Mouse (Mus musculus) cerebellum, adult 9-10 months (tissue): ENCODE measurements at regions not wholly inside any gene's neighbourhood (a gene's known extent, or its start where the extent isn't known, plus 50 kb on each side); places are given as distances from the start of the nearest gene placed in this dataset.
A peak's percentile ranks its signal among the peaks of the same experiment; 100 is the strongest.

Experiments
- DNase-seq: peaks from one replicate; pipeline ENCODE4 v3.0.0; 2022

DNA sequence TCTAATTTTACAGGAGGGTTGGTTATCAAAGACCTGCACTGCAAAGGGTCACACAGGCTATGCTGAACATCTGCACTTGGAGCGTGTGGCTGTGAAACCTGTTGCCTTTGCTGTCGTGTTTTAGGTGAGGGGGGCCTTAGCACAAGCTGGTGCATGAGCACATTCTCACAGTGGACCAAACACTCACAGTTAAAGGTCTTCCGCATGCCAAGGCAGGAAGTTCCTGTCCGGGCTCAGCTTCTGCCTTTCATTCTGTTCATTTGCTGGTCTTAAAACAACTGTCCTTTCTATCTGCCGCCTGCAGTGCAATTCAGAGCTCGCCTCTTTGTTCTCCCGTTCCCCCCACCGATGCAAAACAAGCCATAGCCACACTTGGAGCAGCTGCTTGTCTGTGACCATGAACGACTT, 402.8 kb downstream of the Efnb2 start:
- no peak for DNase-seq

- DNase-seq, result no peak
Measured at GRCm38 (mm10) chr8:8256327-8256726, 404.7 kb downstream of the Efnb2 start.

DNA sequence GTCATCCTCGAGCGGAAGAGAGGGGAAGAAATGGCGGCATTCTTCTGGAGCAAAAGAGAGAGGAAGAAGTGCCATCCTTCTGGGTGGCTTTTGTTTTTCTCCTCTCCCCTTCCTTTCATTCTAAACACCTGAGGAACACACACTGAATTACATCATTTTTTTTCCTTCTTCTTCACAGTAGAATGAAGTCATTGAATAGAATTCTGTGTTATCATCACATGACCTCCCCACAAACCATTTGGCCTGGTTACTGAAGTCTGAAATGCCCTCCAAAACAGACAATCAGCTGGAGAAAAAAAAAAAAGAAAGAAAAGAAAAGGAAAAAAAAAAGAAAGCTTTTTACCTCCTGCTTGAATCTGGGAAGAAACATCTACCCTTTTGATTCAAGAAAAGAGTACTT, 406.6 kb downstream of the Efnb2 start:
- DNase-seq, result no peak

DNA sequence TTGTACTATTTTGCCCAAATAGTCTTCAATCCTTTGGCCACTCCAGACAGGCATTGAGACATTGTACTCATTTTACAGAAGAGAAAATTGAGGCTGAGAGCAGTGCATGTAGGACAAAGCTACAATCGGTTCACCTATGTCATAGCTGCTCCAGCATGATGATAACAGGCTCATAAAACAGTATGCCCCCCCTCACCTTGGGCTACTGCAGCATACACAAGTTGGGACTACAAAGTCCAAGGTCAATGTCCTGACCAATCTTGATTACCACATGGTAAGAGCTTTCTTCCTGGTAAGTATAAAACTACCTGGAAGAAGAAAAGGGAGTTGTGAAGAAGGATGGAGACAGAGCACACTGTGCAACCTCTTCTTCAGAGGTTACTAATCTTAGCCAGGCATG, 416.4 kb downstream of the Efnb2 start:
- no peak for DNase-seq

- no peak for DNase-seq
Measured at GRCm38 (mm10) chr8:8241755-8242501, 419.1 kb downstream of the Efnb2 start.

- no peak for DNase-seq
Measured at GRCm38 (mm10) chr8:8241051-8241688, 419.9 kb downstream of the Efnb2 start.

DNA sequence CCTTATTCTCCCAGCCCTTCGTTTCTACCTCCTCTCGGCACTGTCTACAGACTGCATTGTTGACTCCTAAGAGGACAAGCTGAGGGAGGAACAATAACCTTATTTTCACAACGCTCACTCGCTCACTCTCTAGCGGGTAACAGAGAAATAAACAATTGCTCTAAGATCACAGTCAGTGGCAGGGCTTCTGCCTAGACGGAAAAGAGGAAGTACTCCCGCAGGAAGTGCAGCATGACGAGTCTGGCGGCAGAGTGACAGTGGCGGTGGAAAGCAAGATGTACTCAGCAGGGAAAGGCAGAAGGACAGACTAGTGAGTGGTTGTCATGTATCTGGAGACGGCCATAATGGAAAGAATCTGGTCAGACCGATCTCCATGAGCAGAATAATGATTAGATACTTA, 421.6 kb downstream of the Efnb2 start:
- DNase-seq, result no peak

- DNase-seq, result no peak
Measured at GRCm38 (mm10) chr8:8238051-8238450, 423.0 kb downstream of the Efnb2 start.

DNA sequence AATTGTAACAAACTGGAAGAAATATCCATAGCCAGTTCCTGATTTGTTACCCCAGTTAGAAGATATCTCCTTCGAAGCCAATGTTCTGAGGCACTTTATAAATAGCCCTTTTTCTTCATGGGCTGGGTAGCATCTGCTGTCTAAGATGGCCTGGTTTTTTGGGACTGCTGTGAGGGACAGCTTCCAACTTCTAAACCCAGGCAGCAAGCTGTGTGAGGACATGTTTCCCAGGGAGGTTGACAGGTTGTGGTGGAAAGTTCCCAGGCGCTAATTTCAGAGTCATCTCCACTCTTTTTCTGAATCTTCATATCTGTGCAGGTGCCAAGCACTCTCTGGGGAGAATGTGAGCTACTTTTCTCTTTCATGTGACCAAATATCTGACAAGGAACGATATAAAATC, 427.4 kb downstream of the Efnb2 start:
- DNase-seq, result peak; percentile 27

DNA sequence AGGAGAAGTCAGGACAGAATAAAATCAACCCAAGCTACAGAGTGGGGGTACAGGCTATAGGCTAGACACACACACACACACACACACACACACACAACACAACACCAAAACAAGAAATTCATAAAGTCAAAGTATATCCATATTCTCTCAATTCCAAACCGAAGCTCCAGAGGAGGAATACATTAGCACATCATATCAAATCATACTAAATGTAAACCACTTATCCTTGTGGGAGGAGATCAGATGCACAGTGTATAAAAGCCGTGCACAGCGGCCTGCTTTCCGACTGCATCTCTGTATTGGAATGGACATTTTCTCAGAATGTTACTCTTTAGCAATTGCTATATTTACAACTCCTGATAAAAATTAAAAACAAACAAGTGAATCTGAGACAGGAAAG, 427.9 kb downstream of the Efnb2 start:
- DNase-seq, result no peak

DNA sequence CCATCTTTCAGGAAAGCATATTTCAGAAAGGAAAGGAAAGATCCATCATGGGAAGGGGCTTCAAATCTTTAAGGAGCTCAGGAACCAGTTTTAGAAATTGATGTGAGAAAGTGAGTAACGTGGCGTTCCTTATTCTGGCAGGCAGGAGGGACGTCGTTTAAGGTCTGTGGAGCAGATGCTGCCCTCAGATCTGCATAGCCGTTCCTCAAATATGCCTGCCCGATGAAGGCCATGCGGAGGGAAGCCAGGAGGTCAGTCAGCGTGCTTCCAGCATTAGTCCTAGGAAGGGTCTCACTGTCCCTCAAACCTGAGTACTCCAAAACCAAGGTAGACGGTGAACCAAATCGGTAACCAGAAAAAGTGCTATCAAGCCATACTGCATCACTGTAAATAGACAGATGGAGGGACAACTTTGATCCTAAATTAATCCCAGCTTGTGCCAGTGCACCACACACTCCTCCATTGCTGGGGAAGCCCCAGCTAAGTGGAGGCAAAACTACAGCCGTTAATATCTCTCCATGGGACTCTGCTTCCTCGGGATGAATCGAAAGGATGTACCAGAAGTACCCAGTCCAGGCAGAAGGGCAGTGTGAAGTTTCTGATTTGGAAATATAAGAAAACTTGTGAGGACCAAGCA, 428.9 kb downstream of the Efnb2 start:
- no peak for DNase-seq

- peak; percentile 32 for DNase-seq
Measured at GRCm38 (mm10) chr8:8231308-8231985, 429.6 kb downstream of the Efnb2 start.

GRCm38 (mm10) chr8:8225994-8226393, 435.0 kb downstream of the Efnb2 start:
- DNase-seq, result no peak

GRCm38 (mm10) chr8:8225175-8225830, 435.7 kb downstream of the Efnb2 start:
- DNase-seq, result peak; percentile 12

- DNase-seq, result no peak
Measured at GRCm38 (mm10) chr8:8220395-8221031, 440.5 kb downstream of the Efnb2 start.

GRCm38 (mm10) chr8:8219701-8220394, 441.2 kb downstream of the Efnb2 start:
- DNase-seq, result no peak

DNA sequence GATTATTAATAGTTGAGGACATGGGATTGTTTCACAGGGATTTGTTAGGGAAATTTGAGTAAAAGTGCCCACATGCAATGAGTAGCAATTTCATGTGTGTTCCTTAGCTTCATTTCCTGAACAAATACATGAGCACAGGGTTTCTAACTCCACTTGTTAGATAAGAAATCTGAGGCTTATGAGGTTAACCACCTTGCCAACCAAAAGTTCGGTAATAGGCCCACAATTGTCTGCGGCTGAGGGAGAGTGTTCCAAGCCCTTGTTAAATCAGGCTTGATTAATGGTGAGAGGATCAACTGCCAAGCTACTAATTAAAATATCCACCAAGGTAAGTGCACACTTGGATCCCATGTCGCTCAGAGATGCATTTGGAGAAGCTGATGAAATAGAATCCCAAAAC, 468.0 kb downstream of the Efnb2 start:
- DNase-seq, result no peak

DNA sequence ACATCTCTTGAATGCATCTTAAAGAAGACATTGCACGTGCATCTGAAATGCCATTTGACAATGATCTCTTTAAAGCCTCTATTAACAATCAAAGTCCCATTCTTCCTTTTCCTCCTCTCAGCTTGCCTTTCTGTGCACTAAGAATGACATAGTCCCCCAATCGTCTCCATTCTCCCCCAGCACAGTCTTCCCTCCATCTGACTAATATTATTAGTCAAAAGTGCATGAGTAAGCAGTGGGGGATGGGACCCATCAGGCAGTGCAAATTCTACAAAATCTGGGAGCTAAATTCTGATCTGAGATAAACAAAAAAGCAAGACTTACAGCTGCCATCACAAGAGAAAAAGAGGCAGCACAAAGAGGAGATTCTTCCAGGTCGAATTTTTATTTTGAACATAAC, 475.0 kb downstream of the Efnb2 start:
- DNase-seq, result no peak

DNA sequence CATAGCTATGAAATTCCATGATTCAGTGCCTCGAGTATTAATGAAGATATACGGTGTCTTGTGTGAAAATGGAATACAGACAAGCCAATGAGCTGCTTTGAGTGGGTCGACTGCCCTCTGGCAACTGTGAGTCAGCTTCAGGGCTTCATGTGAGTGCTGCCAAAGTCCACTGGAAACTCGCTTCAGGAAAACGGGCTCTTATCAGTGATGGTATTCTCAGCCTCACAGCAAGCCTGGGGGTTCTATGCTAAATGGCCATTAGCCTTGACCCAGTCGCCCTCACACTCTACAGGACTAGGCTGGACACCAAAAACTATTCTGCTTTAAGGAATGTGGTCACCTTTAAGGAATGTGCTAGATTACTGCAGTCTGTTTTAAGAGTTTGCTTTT, 477.8 kb downstream of the Efnb2 start:
- DNase-seq, result no peak

DNA sequence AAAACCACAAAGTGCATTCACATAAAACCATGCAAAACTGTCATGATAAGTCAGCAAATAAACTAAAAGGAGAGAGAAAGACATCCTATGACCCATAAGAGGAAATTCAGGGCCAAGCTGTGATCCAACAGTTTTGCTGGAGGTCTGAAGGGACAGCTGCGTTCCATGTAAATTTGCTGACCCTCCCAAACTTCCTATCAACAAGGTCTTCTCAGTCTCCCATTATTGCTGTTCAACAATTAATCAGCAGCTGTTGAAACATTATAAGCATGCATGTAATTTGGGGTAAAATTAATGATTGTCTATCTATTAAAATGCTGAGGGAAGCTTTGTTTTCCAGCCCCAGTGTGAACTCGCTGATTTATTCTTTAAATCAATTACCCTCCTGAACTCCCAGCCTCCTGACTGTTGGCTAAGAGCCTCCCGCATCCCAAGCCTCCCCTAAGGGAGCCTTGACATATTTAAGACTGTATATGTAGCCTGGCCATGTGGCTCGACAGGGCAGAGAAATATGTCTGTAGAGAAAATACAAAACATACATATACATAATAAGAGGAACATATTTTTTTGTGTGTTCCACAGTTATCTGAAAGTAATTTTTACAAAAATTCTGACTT, 478.3 kb downstream of the Efnb2 start:
- DNase-seq, result no peak

- no peak for DNase-seq
Measured at GRCm38 (mm10) chr8:8182108-8182507, 478.9 kb downstream of the Efnb2 start.

- no peak for DNase-seq
Measured at GRCm38 (mm10) chr8:8174286-8174685, 486.8 kb downstream of the Efnb2 start.
